Mouse (Mus musculus) myocyte (in vitro differentiated cells): Measurements from ENCODE around the gene Cfap46. TPM values are rescaled to one million over a fixed set of nuclear protein-coding genes. Genes with fewer than 3 reads are reported as not detected.

ENCODE experiments used
- H3K27me3 ChIP-seq: one replicate; pipeline ENCODE4 v1.6.1; 2011; ENCODE audit not compliant: control insufficient read depth, insufficient read depth, insufficient read length
- H3K36me3 ChIP-seq: one replicate; pipeline ENCODE4 v1.6.1; 2011; ENCODE audit not compliant: control insufficient read depth, insufficient read depth
- H3K4me2 ChIP-seq: one replicate; pipeline ENCODE4 v1.6.1; 2011; ENCODE audit warnings: low read depth, control low read depth
- H3K4me3 ChIP-seq: one replicate; pipeline ENCODE4 v1.5.1; 2011; ENCODE audit warnings: mild to moderate bottlenecking, control low read depth, moderate library complexity
- H3K79me2 ChIP-seq: one replicate; pipeline ENCODE4 v1.6.1; 2011; ENCODE audit not compliant: control insufficient read depth, insufficient read depth
- H3ac ChIP-seq: one replicate; pipeline ENCODE4 v1.6.1; 2011; ENCODE audit not compliant: control insufficient read depth, insufficient read length
- CEBPB ChIP-seq: IDR thresholded peaks from 2 replicates; pipeline ENCODE4 v1.6.1; 2011; ENCODE audit warnings: mild to moderate bottlenecking, moderate library complexity; ENCODE audit not compliant: poor library complexity, insufficient read depth, severe bottlenecking
- E2F4 ChIP-seq: IDR thresholded peaks from one replicate; pipeline ENCODE4 v1.6.1; 2011; ENCODE audit warnings: mild to moderate bottlenecking, control low read depth, moderate library complexity; ENCODE audit not compliant: insufficient read depth
- MAX ChIP-seq: IDR thresholded peaks from one replicate; pipeline ENCODE4 v1.6.1; 2011; ENCODE audit warnings: low read depth, mild to moderate bottlenecking, control low read depth
- MYOD1 ChIP-seq, 3 experiments: IDR thresholded peaks; one replicate each; pipeline ENCODE4 v1.6.1; 2011; ENCODE audit warnings: control low read depth in 2 of 3, low read depth in 2 of 3, mild to moderate bottlenecking in 2 of 3, moderate library complexity in 1 of 3; ENCODE audit not compliant: insufficient read length in 2 of 3, control insufficient read depth in 1 of 3
- MYOG ChIP-seq, 3 experiments: IDR thresholded peaks; one replicate each; pipeline ENCODE4 v1.6.1; 2011; ENCODE audit warnings: control low read depth in 2 of 3, low read depth in 2 of 3, mild to moderate bottlenecking in 2 of 3; ENCODE audit not compliant: insufficient read length in 2 of 3, control insufficient read depth in 1 of 3, insufficient read depth in 1 of 3
- POLR2A ChIP-seq: IDR thresholded peaks from one replicate; pipeline ENCODE4 v1.6.1; 2011; ENCODE audit warnings: low read depth, mild to moderate bottlenecking, control low read depth, moderate library complexity; ENCODE audit not compliant: insufficient read length
- POLR2AphosphoS2 ChIP-seq: IDR thresholded peaks from one replicate; pipeline ENCODE4 v1.6.1; 2011; ENCODE audit warnings: low read depth, control low read depth; ENCODE audit not compliant: insufficient read length
- REST ChIP-seq: IDR thresholded peaks from one replicate; pipeline ENCODE4 v1.6.1; 2011; ENCODE audit warnings: mild to moderate bottlenecking, control low read depth, moderate library complexity; ENCODE audit not compliant: insufficient read depth, insufficient read length
- SRF ChIP-seq: IDR thresholded peaks from one replicate; pipeline ENCODE4 v1.6.1; 2011; ENCODE audit warnings: low read depth; ENCODE audit not compliant: control insufficient read depth, insufficient read length
- TCF12 ChIP-seq: IDR thresholded peaks from one replicate; pipeline ENCODE4 v1.6.1; 2011; ENCODE audit warnings: mild to moderate bottlenecking, control low read depth; ENCODE audit not compliant: poor library complexity, insufficient read depth, severe bottlenecking
- TCF3 ChIP-seq: IDR thresholded peaks from one replicate; pipeline ENCODE4 v1.6.1; 2011; ENCODE audit warnings: low read depth, control low read depth; ENCODE audit not compliant: insufficient read length
- USF1 ChIP-seq: IDR thresholded peaks from one replicate; pipeline ENCODE4 v1.6.1; 2011; ENCODE audit warnings: low read depth, mild to moderate bottlenecking, control low read depth, moderate library complexity
- polyA plus RNA-seq: library from polyadenylated mRNA; unstranded; fragments of >200 nt; fragmentation: generic; extraction: Trizol; gene quantifications from one replicate; pipeline ENCODE4 v1.2.1, GENCODE M21; 2012; ENCODE audit warnings: missing spikeins

Gene Cfap46
- polyA plus RNA-seq, 1 experiment = 0.11 TPM

DNA sequence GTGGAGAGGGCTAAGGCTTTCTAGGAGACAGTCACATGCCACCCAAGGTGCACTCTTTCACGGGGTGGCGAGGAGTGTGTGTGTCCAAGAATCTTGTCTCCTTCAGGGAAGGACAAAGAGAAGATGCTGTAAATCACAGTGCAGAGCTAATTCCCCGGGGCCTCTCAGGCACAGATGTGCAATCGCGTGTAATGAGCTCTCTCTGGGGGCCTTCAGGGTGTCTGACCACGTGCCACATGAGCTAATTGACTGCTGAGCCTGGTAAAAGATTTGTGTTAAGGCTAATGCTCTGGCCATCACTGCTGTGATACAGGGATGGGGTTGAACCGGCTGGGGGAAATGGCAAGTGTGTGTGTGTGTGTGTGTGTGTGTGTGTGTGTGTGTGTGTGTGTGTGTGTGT lies 95.7 kb downstream of the Cfap46 start:
- no peak for TF ChIP-seq MYOD1 (IDR thresholded peaks at IDR 0.05; ENCODE audit: control insufficient read depth in 1 of 3, insufficient read length in 2 of 3, low read depth in 2 of 3)
- TF ChIP-seq POLR2AphosphoS2 = no peak
- no peak for TF ChIP-seq E2F4
- TF ChIP-seq CEBPB = peak; percentile 56; the same call in 1 of the 2 replicates
- no peak for TF ChIP-seq TCF12
- no peak for TF ChIP-seq MYOG (IDR thresholded peaks at IDR 0.05; ENCODE audit: control insufficient read depth in 1 of 3, insufficient read depth in 1 of 3, insufficient read length in 2 of 3, low read depth in 2 of 3)
- peak; percentile 48 for TF ChIP-seq USF1
- no peak for TF ChIP-seq MAX
- Histone ChIP-seq H3K79me2 (no peaks in the 10 kb centered on the region), H3K4me3 (no peak overlapping the region), H3K27me3 (peaks cover 31% of the 10 kb centered on the region), H3K36me3 (no peaks in the 10 kb centered on the region), H3K4me2 (peak overlapping the region; percentile 2), H3ac (no peak overlapping the region)

DNA sequence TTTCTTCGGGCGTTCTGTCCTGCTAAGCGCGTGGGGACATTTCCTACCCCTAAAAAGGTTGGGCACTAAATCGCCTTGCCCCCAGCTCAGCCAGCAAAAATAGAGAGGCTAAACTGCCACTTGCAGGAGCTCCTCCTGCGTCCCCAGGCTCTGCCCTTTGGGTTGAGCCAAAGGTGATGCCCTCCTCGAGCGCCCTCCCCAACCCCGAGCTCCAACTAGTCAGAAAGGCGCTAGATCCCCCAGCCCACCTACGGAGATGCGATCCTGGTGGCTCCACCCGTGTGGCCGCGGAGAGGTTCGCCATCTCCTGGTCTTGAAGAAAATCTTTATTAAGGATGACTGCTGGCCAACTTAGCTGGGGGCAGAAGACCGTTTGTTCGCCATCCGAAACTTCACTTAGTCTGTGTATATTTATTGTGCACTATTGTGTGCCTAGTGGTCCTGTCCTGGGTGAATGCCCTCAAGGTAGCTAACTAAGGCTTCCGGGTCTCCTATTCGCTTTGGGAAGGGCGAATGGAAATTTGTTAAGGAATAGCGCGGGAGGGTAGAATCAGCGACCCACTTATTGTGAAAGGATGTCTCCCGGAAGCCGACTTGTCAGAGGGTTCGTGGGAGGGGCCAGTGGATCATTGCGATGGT lies 98.3 kb downstream of the Cfap46 start:
- H3K4me3 ChIP-seq = no peak overlapping the region

DNA sequence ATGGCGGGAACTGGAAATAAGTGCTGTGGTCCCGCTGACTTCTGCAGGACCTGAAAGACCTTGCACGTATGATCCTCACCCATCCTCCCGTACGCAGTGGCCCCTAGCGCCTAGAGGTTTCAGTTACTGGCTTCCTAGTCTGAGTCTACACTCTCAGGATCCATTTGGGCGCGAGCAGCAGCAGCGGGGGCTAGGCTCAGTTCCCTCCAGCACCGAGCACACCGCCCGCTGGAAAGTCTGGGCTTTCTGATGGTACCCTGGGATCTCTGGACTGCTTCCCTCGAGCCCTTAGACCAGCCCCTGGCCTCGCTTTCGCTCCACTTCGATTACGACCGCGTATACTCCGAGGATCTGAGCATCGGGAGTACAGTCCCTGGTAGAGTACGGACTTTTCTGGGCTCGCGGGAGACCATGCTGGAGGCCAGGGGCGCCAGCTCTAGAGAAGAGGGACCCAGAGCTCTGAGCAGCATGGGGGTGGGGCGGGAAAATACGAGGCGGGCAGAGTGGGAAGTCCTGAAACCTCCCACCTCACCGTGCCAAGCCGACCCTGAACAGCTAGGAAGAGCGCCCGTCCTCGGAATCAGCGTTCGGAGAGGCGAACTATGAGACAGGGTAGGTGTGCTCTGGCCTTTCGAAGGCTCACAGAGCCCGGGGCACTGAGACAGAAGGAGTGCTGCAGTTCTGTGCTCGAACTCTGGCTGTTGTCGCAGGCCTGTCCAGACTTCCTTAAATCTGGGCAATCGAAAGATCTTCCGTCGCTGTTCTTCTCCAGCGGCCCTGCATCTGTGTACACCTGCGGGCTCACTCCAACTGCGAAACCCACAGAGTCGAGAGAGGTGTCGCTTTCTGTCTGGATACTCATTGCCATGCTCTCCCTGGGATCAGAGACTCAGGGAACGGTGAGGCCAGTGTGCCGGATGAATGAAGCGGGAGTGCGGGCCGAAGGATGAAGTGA lies 99.1 kb downstream of the Cfap46 start:
- peaks cover 31% of the 10 kb centered on the region for H3K27me3 ChIP-seq
- H3K4me3 ChIP-seq = no peak overlapping the region
- no peaks in the 10 kb centered on the region for H3K79me2 ChIP-seq
- H3K36me3 ChIP-seq = no peaks in the 10 kb centered on the region
- TF ChIP-seq TCF12 (no peak), POLR2A (no peak), REST (no peak), TCF3 (no peak)
- no peak overlapping the region for H3K4me2 ChIP-seq
- no peak overlapping the region for H3ac ChIP-seq

More for the DNA sequence above, 98.3 kb downstream of the Cfap46 start:
- Histone ChIP-seq H3K79me2 (no peaks in the 10 kb centered on the region), H3ac (no peak overlapping the region), H3K36me3 (no peaks in the 10 kb centered on the region), H3K4me2 (peak overlapping the region; percentile 50), H3K27me3 (peaks cover 31% of the 10 kb centered on the region)
- no peak for TF ChIP-seq CEBPB

DNA sequence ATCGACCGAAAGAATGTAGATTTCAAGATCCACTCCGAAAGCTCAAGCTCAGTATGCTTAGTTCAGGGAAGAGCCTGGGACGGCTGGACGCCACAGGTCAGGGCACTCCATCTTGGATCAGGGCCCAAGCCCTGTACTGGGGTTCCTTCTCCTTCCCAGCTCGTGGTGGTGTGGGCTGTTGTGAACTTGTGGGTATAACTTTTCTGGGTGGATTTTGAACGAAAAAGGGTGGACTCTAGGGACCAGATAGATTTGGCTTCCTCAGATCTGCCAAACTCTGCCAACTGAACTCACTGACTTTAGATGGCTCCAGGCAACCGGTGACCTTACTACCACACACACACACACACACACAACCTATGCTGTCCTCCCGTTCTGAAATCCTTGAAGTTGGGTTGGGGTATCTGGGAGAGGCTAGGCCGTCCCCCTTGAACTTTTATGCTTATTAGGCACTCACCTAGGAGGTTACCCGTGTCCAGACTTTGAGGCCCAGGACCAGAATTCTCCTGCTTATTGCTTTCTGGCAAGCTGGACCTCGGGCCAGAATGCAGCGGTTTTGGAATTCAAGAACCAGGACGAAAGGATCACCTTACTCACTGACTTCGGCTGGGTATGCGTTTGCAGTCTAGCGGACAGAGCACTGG lies 100.4 kb downstream of the Cfap46 start:
- Histone ChIP-seq H3ac (no peak overlapping the region), H3K27me3 (peaks cover 31% of the 10 kb centered on the region), H3K79me2 (no peaks in the 10 kb centered on the region), H3K4me3 (no peak overlapping the region), H3K36me3 (no peaks in the 10 kb centered on the region), H3K4me2 (no peak overlapping the region)
- TF ChIP-seq POLR2AphosphoS2 (no peak), POLR2A (no peak), USF1 (no peak), MYOD1 (IDR thresholded peaks at IDR 0.05; ENCODE audit: control insufficient read depth in 1 of 3, insufficient read length in 2 of 3, low read depth in 2 of 3) (no peak), REST (no peak), E2F4 (no peak), SRF (no peak), TCF12 (no peak), MAX (no peak), CEBPB (no peak), MYOG (IDR thresholded peaks at IDR 0.05; ENCODE audit: control insufficient read depth in 1 of 3, insufficient read depth in 1 of 3, insufficient read length in 2 of 3, low read depth in 2 of 3) (no peak), TCF3 (no peak)

DNA sequence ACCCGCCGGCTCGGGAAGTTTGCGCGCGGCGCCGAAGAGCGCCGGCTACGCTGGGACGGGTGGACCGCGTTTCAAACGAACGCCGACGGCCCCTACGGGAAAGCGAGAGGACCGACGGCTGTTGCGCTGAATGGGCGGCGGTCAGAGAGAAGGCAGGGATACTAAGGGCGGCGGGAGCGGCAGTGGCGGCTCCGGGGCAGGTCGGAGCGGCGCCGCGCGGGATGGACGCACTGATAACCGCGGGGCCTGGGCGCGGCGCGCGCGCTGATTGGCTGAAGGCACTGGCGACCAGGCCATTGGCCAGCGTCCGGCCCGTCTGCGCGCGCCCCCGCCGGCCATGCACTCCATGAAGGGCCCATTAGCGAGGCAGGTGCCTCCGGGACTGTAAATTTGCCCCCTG lies 101.0 kb downstream of the Cfap46 start, which contains the start of gene Nkx6-2:
Nkx6-2 (minus strand) TSS at position 203 of the 400 bp plus-strand sequence.
- TF ChIP-seq POLR2A (no peak), TCF3 (no peak), CEBPB (no peak), MAX (no peak), MYOD1 (IDR thresholded peaks at IDR 0.05; ENCODE audit: control insufficient read depth in 1 of 3, insufficient read length in 2 of 3, low read depth in 2 of 3) (no peak), MYOG (IDR thresholded peaks at IDR 0.05; ENCODE audit: control insufficient read depth in 1 of 3, insufficient read depth in 1 of 3, insufficient read length in 2 of 3, low read depth in 2 of 3) (no peak), TCF12 (no peak), USF1 (no peak), POLR2AphosphoS2 (no peak)
- H3K36me3 ChIP-seq = no peaks in the 10 kb centered on the region
- no peak within 1 kb of the TSS for H3K4me3 ChIP-seq
- peaks cover 31% of the 10 kb centered on the region for H3K27me3 ChIP-seq
- no peak within 1 kb of the TSS for H3K4me2 ChIP-seq
- H3ac ChIP-seq = no peak within 1 kb of the TSS
- H3K79me2 ChIP-seq = no peaks in the 10 kb centered on the region
